Mouse (Mus musculus): ENCODE data around the gene Pcbp1. TPM values are rescaled to one million over a fixed set of nuclear protein-coding genes. Genes with fewer than 3 reads are reported as not detected.
A peak's percentile ranks its signal among the peaks of the same experiment; 100 is the strongest.

Pcbp1 gene
- total and polyA plus RNA-seq, 3 experiments, result 74.2 to 385 TPM; not detected in 1

DNA sequence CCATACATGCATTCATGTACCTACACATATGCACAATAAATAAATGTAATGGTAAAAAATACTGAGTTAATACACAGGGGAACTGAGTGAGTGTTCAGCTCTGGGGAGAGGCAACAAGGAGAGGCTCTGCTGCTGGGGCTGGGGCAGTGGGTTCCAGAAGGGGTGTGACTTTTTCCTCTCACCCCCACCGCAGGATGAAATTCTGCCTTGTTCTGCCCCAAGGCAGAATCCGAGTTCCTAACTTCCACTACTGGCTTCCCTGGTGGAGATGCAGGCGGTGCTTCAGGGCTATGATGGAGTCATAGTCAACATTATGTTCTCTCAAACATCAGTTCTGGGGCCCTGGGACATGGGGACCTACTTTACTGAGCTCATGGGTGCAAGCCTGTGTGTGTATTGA is 19.8 kb downstream of the Pcbp1 start:
- Histone ChIP-seq H3K36me3 (ENCODE audit: control insufficient read depth in 1 of 2, insufficient read depth in 2 of 2, low read length in 2 of 2) (peaks cover 0 to 6% of the 10 kb centered on the region in 2 experiments; a peak in 2 of 4 replicates), H3K9me3 (replicated peaks; ENCODE audit: insufficient read depth, low read length) (no peaks in the 10 kb centered on the region), H3K4me1 (ENCODE audit: control insufficient read depth in 1 of 2, insufficient read depth in 2 of 2, low read length in 2 of 2) (peaks cover 0 to 13% of the 10 kb centered on the region in 2 experiments; a peak in 2 of 4 replicates), H3K27me3 (ENCODE audit: control insufficient read depth in 1 of 2, insufficient read depth in 2 of 2, low read length in 2 of 2) (no peaks in the 10 kb centered on the region), H3K4me3 (ENCODE audit: control insufficient read depth in 1 of 2, insufficient read depth in 1 of 2, low read depth in 2 of 2, low read length in 2 of 2) (no peak overlapping the region), H3K27ac (ENCODE audit: control insufficient read depth, low read depth, low read length) (no peak overlapping the region), H3K9ac (ENCODE audit: control insufficient read depth, low read depth, low read length, poor library complexity, severe bottlenecking) (no peak overlapping the region), H3K79me2 (ENCODE audit: control insufficient read depth, insufficient read depth, low read length, poor library complexity) (no peaks in the 10 kb centered on the region)
- no peak for TF ChIP-seq RAD21 (IDR thresholded peaks at IDR 0.05; ENCODE audit: low read depth, low read length)
- TF ChIP-seq NRF1 (IDR thresholded peaks at IDR 0.05; ENCODE audit: insufficient read depth, low read depth, low read length, poor library complexity, severe bottlenecking), result no peak
- TF ChIP-seq KAT2A (conservative IDR thresholded peaks at IDR 0.05; ENCODE audit: low read depth, low read length), result no peak
- no peak for TF ChIP-seq ZNF384 (IDR thresholded peaks at IDR 0.05; ENCODE audit: low read depth, low read length)
- TF ChIP-seq ZKSCAN1 (IDR thresholded peaks at IDR 0.05; ENCODE audit: low read depth, low read length), result no peak
- no peak for TF ChIP-seq GABPA (IDR thresholded peaks at IDR 0.05; ENCODE audit: low read depth, low read length)
- no peak for TF ChIP-seq EP300 (IDR thresholded peaks at IDR 0.05; ENCODE audit: low read depth in 1 of 2, low read length in 2 of 2)
- TF ChIP-seq NELFE (IDR thresholded peaks at IDR 0.05; ENCODE audit: low read depth, low read length), result no peak
- no peak for TF ChIP-seq MXI1 (IDR thresholded peaks at IDR 0.05; ENCODE audit: low read depth, low read length)
- no peak for DNase-seq (ENCODE audit: low read depth, low spot score)

DNA sequence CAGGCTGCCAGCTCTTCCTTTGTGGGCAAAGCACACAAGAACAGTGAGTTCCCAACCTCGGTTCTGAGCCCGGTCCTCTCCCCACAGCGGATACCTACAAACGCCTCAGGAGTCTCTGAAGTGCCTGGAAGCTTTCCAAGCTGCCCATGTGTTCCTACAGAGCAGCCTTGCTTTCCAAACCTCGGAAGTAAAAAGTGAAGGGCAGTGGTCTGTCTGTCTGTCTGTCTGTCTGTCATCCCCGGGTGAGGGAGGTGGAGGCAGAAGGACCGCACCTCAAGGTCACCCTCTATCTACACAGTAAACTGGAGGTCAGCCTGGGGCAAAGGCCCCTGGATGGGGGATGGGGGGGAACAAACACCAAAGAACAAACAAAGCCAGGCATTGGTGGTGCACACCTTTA is 20.4 kb downstream of the Pcbp1 start:
- TF ChIP-seq MXI1 (IDR thresholded peaks at IDR 0.05; ENCODE audit: low read depth, low read length), result no peak
- no peak for TF ChIP-seq SMC3 (IDR thresholded peaks at IDR 0.05; ENCODE audit: low read depth, low read length)
- no peak for TF ChIP-seq MEF2A (IDR thresholded peaks at IDR 0.05; ENCODE audit: extremely low read depth, insufficient replicate concordance, low read depth, low read length, poor library complexity, severe bottlenecking)
- no peak for TF ChIP-seq GATA1 (IDR thresholded peaks at IDR 0.05; ENCODE audit: low read depth, low read length)

DNA sequence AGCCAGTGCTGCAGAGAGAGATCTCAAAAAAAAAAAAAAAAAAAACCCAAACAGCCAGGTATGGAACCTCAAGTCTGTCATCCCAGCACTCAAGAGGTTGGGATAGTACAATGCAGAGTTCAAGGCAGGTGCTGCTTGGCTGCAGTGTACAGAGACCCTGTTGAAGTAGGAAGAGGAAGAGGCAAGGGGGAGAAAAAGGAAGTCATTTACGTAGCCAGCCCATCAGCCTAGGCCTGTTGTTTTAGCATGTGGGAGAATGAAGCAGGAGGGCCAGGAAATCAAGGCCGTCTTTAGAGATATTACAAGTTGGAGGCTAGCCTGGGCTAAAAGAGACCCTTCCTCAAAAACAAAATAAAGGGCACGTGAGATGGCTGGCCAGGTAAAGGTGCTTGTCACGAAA is 22.6 kb downstream of the Pcbp1 start:
- Histone ChIP-seq H3K4me3 (ENCODE audit: control insufficient read depth in 1 of 2, insufficient read depth in 1 of 2, low read depth in 2 of 2, low read length in 2 of 2) (no peak overlapping the region), H3K27me3 (ENCODE audit: control insufficient read depth in 1 of 2, insufficient read depth in 2 of 2, low read length in 2 of 2) (no peaks in the 10 kb centered on the region), H3K4me1 (ENCODE audit: control insufficient read depth in 1 of 2, insufficient read depth in 2 of 2, low read length in 2 of 2) (no peaks in the 10 kb centered on the region), H3K36me3 (ENCODE audit: control insufficient read depth in 1 of 2, insufficient read depth in 2 of 2, low read length in 2 of 2) (no peaks in the 10 kb centered on the region; a peak in 2 of 4 replicates), H3K9me3 (replicated peaks; ENCODE audit: insufficient read depth, low read length) (no peaks in the 10 kb centered on the region), H3K9ac (ENCODE audit: control insufficient read depth, low read depth, low read length, poor library complexity, severe bottlenecking) (no peak overlapping the region), H3K27ac (ENCODE audit: control insufficient read depth, low read depth, low read length) (no peak overlapping the region), H3K79me2 (ENCODE audit: control insufficient read depth, insufficient read depth, low read length, poor library complexity) (no peaks in the 10 kb centered on the region)
- peak; percentile 39 for DNase-seq (ENCODE audit: low read depth, low spot score)
- TF ChIP-seq MYB (IDR thresholded peaks at IDR 0.05; ENCODE audit: low read depth, low read length) (no peak), ZKSCAN1 (IDR thresholded peaks at IDR 0.05; ENCODE audit: low read depth, low read length) (no peak)

More for the DNA sequence above, 20.4 kb downstream of the Pcbp1 start:
- Histone ChIP-seq H3K4me3 (ENCODE audit: control insufficient read depth in 1 of 2, insufficient read depth in 1 of 2, low read depth in 2 of 2, low read length in 2 of 2) (no peak overlapping the region), H3K36me3 (ENCODE audit: control insufficient read depth in 1 of 2, insufficient read depth in 2 of 2, low read length in 2 of 2) (peaks cover 0 to 4% of the 10 kb centered on the region in 2 experiments; a peak in 2 of 4 replicates), H3K9me3 (replicated peaks; ENCODE audit: insufficient read depth, low read length) (no peaks in the 10 kb centered on the region), H3K27me3 (ENCODE audit: control insufficient read depth in 1 of 2, insufficient read depth in 2 of 2, low read length in 2 of 2) (no peaks in the 10 kb centered on the region), H3K9ac (ENCODE audit: control insufficient read depth, low read depth, low read length, poor library complexity, severe bottlenecking) (no peak overlapping the region), H3K79me2 (ENCODE audit: control insufficient read depth, insufficient read depth, low read length, poor library complexity) (no peaks in the 10 kb centered on the region), H3K4me1 (ENCODE audit: control insufficient read depth in 1 of 2, insufficient read depth in 2 of 2, low read length in 2 of 2) (peaks cover 0 to 12% of the 10 kb centered on the region in 2 experiments; a peak in 2 of 4 replicates), H3K27ac (ENCODE audit: control insufficient read depth, low read depth, low read length) (no peak overlapping the region)
- no peak for DNase-seq (ENCODE audit: low read depth, low spot score)
